Mouse (Mus musculus) forebrain, embryonic 14.5 days (tissue): ENCODE results near the gene Cald1. TPM values are rescaled to one million over a fixed set of nuclear protein-coding genes. Genes with fewer than 3 reads are reported as not detected.

Source experiments
- ATAC-seq: fragments of 200-750 bp; cut with Nextera tagmentation; 2 replicates; pipeline ENCODE4 v1.8.0; 2017; ENCODE audit warnings: mild to moderate bottlenecking, moderate library complexity
- DNase-seq: peaks from one replicate; pipeline ENCODE4 v3.0.0-alpha.2; 2015; ENCODE audit warnings: low spot score
- H3K27ac ChIP-seq: fragments of 300-500 bp; sonication (generic); 2 replicates; pipeline ENCODE4 v1.5.1; 2014; ENCODE audit warnings: low read depth, mild to moderate bottlenecking, control low read depth, low read length, moderate library complexity
- H3K27me3 ChIP-seq: fragments of 300-500 bp; sonication (generic); replicated peaks from 2 replicates; pipeline ENCODE4 v1.6.1; 2014; ENCODE audit warnings: low read length, control low read depth, mixed read lengths; ENCODE audit not compliant: control insufficient read depth, insufficient read depth
- H3K36me3 ChIP-seq: fragments of 300-500 bp; sonication (generic); 2 replicates; pipeline ENCODE4 v1.6.1; 2014; ENCODE audit warnings: low read length, control low read depth; ENCODE audit not compliant: control insufficient read depth, insufficient read depth
- H3K4me1 ChIP-seq: fragments of 300-500 bp; sonication (generic); 2 replicates; pipeline ENCODE4 v1.6.1; 2014; ENCODE audit warnings: antibody characterized with exemption, low read length, control low read depth; ENCODE audit not compliant: control insufficient read depth, insufficient read depth
- H3K4me2 ChIP-seq: fragments of 300-500 bp; sonication (generic); 2 replicates; pipeline ENCODE4 v1.6.1; 2014; ENCODE audit warnings: mild to moderate bottlenecking, control low read depth, low read length
- H3K4me3 ChIP-seq: fragments of 300-500 bp; sonication (generic); 2 replicates; pipeline ENCODE4 v1.5.1; 2014; ENCODE audit warnings: low read depth, low read length, control low read depth
- H3K9ac ChIP-seq: fragments of 300-500 bp; sonication (generic); 2 replicates; pipeline ENCODE4 v1.6.1; 2014; ENCODE audit warnings: mild to moderate bottlenecking, low read length, control low read depth, moderate library complexity
- H3K9me3 ChIP-seq: fragments of 300-500 bp; sonication (generic); replicated peaks from 2 replicates; pipeline ENCODE4 v1.6.1; 2016; ENCODE audit warnings: low read length, control low read depth, mixed read lengths; ENCODE audit not compliant: control insufficient read depth
- WGBS: fragments of 180-500 bp; shearing (Covaris S2); extraction: QIAGEN DNeasy Blood & Tissue Kit; methylation state at CpG from one replicate; pipeline ENCODE4 v1.1.7; 2014; 5-methylcytosine and 5-hydroxymethylcytosine counted together
- polyA plus RNA-seq: library from polyadenylated mRNA; unstranded; fragments of >200 nt; fragmentation: Nextera tagmentation; extraction: Ambion mirVana; gene quantifications from 2 replicates; pipeline ENCODE4 v1.2.1, GENCODE M21; 2014

Gene Cald1
- polyA plus RNA-seq, 1 experiment from 2014 or later = 46.4 TPM

GRCm38 (mm10) chr6:34736934-34737333 is 138.6 kb downstream of the Cald1 start:
- DNase-seq (no peak), ATAC-seq (no peak)
- Histone ChIP-seq H3K4me1 (no peaks in the 10 kb centered on the region), H3K36me3 (no peaks in the 10 kb centered on the region), H3K9ac (no peak overlapping the region), H3K4me2 (no peak overlapping the region), H3K9me3 (no peaks in the 10 kb centered on the region), H3K27ac (no peak overlapping the region), H3K27me3 (no peaks in the 10 kb centered on the region), H3K4me3 (no peak overlapping the region)
- 76% methylated on average over 2 of the region's 2 CpGs for WGBS

GRCm38 (mm10) chr6:34743946-34744345 is 145.6 kb downstream of the Cald1 start:
- Histone ChIP-seq H3K27me3 (no peaks in the 10 kb centered on the region), H3K9ac (no peak overlapping the region), H3K4me2 (no peak overlapping the region), H3K36me3 (no peaks in the 10 kb centered on the region), H3K9me3 (no peaks in the 10 kb centered on the region), H3K4me1 (no peaks in the 10 kb centered on the region), H3K27ac (no peak overlapping the region), H3K4me3 (no peak overlapping the region)
- 95% methylated on average over 4 of the region's 4 CpGs for WGBS
- ATAC-seq = no peak
- no peak for DNase-seq

- 80% methylated on average over 6 of the region's 6 CpGs for WGBS
- Histone ChIP-seq H3K4me1 (no peaks in the 10 kb centered on the region), H3K36me3 (no peaks in the 10 kb centered on the region), H3K27me3 (no peaks in the 10 kb centered on the region), H3K27ac (no peak overlapping the region), H3K4me2 (no peak overlapping the region), H3K9me3 (no peaks in the 10 kb centered on the region), H3K9ac (no peak overlapping the region), H3K4me3 (no peak overlapping the region)
- no peak for ATAC-seq
- DNase-seq = no peak
These were observed 149.5 kb downstream of the Cald1 start for GRCm38 (mm10) chr6:34747846-34748245.

GRCm38 (mm10) chr6:34748566-34748965 is 150.3 kb downstream of the Cald1 start:
- DNase-seq (no peak), ATAC-seq (no peak)
- no peaks in the 10 kb centered on the region for H3K27me3 ChIP-seq
- WGBS = 94% methylated on average over 11 of the region's 11 CpGs
- no peaks in the 10 kb centered on the region for H3K9me3 ChIP-seq
- no peak overlapping the region for H3K4me3 ChIP-seq
- no peak overlapping the region for H3K4me2 ChIP-seq
- H3K27ac ChIP-seq = no peak overlapping the region
- H3K9ac ChIP-seq = no peak overlapping the region
- H3K36me3 ChIP-seq = no peaks in the 10 kb centered on the region
- H3K4me1 ChIP-seq = no peaks in the 10 kb centered on the region

GRCm38 (mm10) chr6:34749526-34749925 is 151.2 kb downstream of the Cald1 start:
- Histone ChIP-seq H3K4me3 (no peak overlapping the region), H3K9me3 (no peaks in the 10 kb centered on the region), H3K36me3 (no peaks in the 10 kb centered on the region), H3K27ac (no peak overlapping the region), H3K4me1 (no peaks in the 10 kb centered on the region), H3K27me3 (no peaks in the 10 kb centered on the region), H3K9ac (no peak overlapping the region), H3K4me2 (no peak overlapping the region)
- DNase-seq = no peak
- no peak for ATAC-seq
- WGBS = 86% methylated on average over 6 of the region's 6 CpGs

- Histone ChIP-seq H3K9ac (no peak overlapping the region), H3K27ac (no peak overlapping the region), H3K9me3 (no peaks in the 10 kb centered on the region), H3K36me3 (no peaks in the 10 kb centered on the region), H3K4me2 (no peak overlapping the region), H3K4me1 (no peaks in the 10 kb centered on the region), H3K4me3 (no peak overlapping the region), H3K27me3 (no peaks in the 10 kb centered on the region)
- 86% methylated on average over 7 of the region's 7 CpGs for WGBS
- ATAC-seq (no peak), DNase-seq (no peak)
These were observed 152.3 kb downstream of the Cald1 start for GRCm38 (mm10) chr6:34750487-34751120.

GRCm38 (mm10) chr6:34751625-34752024 is 153.3 kb downstream of the Cald1 start:
- Histone ChIP-seq H3K27me3 (no peaks in the 10 kb centered on the region), H3K4me3 (no peak overlapping the region), H3K27ac (no peak overlapping the region), H3K9me3 (no peaks in the 10 kb centered on the region), H3K4me1 (no peaks in the 10 kb centered on the region), H3K9ac (no peak overlapping the region), H3K36me3 (0 out of 2 replicates have a peak, but pooled peaks cover 3% of the 10 kb centered on the region), H3K4me2 (no peak overlapping the region)
- no peak for DNase-seq
- ATAC-seq = no peak

- Histone ChIP-seq H3K4me1 (no peaks in the 10 kb centered on the region), H3K4me2 (no peak overlapping the region), H3K4me3 (no peak overlapping the region), H3K9ac (no peak overlapping the region), H3K27ac (no peak overlapping the region), H3K36me3 (peaks cover 6% of the 10 kb centered on the region; the same call in 1 of the 2 replicates), H3K9me3 (no peaks in the 10 kb centered on the region), H3K27me3 (no peaks in the 10 kb centered on the region)
- WGBS = 36% methylated on average over 5 of the region's 5 CpGs
- DNase-seq = peak; percentile 85
- peak; percentile 54 for ATAC-seq
These were observed 156.1 kb downstream of the Cald1 start for GRCm38 (mm10) chr6:34754448-34754847.

GRCm38 (mm10) chr6:34758340-34758739 is 160.0 kb downstream of the Cald1 start:
- no peaks in the 10 kb centered on the region for H3K9me3 ChIP-seq
- ATAC-seq (no peak), DNase-seq (no peak)
- no peak overlapping the region for H3K4me3 ChIP-seq
- no peaks in the 10 kb centered on the region for H3K4me1 ChIP-seq
- no peak overlapping the region for H3K27ac ChIP-seq
- WGBS = 95% methylated on average over 2 of the region's 2 CpGs
- no peaks in the 10 kb centered on the region for H3K27me3 ChIP-seq
- H3K4me2 ChIP-seq = no peak overlapping the region
- H3K36me3 ChIP-seq = peaks cover 6% of the 10 kb centered on the region; the same call in 1 of the 2 replicates
- no peak overlapping the region for H3K9ac ChIP-seq
